ENCODE assay signal across 18 mouse cellular contexts in genomic region chr2:142769647-142770121, GRCm38 (mm10).
DNase-seq lines count a peak whose midpoint lies in the region; ATAC-seq and TF ChIP-seq lines count a peak whose summit lies in the region.
"Had no signal": no experiment of that assay in that cellular context is flagged by ENCODE, and none has a peak within 500 bp of the region (broad histone marks: within the 10 kb centered on the region; RNA-seq: fewer than 3 reads in every experiment).

No protein-coding gene starts in this region.

- H3K36me3 ChIP-seq in neural tube, embryonic 14.5 days (ENCODE audit: control insufficient read depth, insufficient read depth, low read length): no peaks in the 10 kb centered on the region
- H3K36me3 ChIP-seq: embryonic facial prominence, embryonic 13.5 days; forebrain, embryonic 15.5 days; lung, embryonic 15.5 days had no signal

- no peak overlapping the region; the same call in 1 of the 2 replicates for H3K9ac ChIP-seq in neural tube, embryonic 14.5 days (replicated peaks; ENCODE audit: low read depth, low read length)
- H3K9ac ChIP-seq: embryonic facial prominence, embryonic 13.5 days; forebrain, embryonic 15.5 days; lung, embryonic 15.5 days had no signal

- peak overlapping the region; percentile 2; the same call in 1 of the 2 replicates for H3K27ac ChIP-seq in cortical plate, adult 2 months (ENCODE audit: insufficient read depth, low read length)
- H3K27ac ChIP-seq in neural tube, embryonic 14.5 days (ENCODE audit: low read depth, low read length): no peak overlapping the region
- H3K27ac ChIP-seq: embryonic facial prominence, embryonic 13.5 days; forebrain, embryonic 15.5 days; layer of hippocampus, adult 2 months; lung, embryonic 15.5 days had no signal

- peak; percentile 3 for DNase-seq in embryo, embryonic 10.5 days (ENCODE audit: low spot score)
- no peak for DNase-seq in embryo, embryonic 10 days (ENCODE audit: low spot score)
- peak; percentile 45 to 65 for DNase-seq in left cerebral cortex, postnatal 25 days (ENCODE audit: low spot score in 2 of 2)
- no peak for DNase-seq in cerebellum, adult 9-11 months
- DNase-seq in urinary bladder, postnatal 25 days (ENCODE audit: low spot score): no peak
- DNase-seq: adrenal gland, postnatal 36 days; cerebellum, adult 18-20 months; heart, adult 18-20 months; heart, postnatal 14 days; kidney, adult 2 months; liver had no signal

- H3K4me3 ChIP-seq in cortical plate, adult 2 months (ENCODE audit: insufficient read depth, low read length): no peak overlapping the region
- H3K4me3 ChIP-seq in neural tube, embryonic 14.5 days (ENCODE audit: low read depth, low read length): no peak overlapping the region
- H3K4me3 ChIP-seq: embryonic facial prominence, embryonic 13.5 days; forebrain, embryonic 15.5 days; layer of hippocampus, adult 2 months; lung, embryonic 15.5 days had no signal

- no peak for TF ChIP-seq CTCF in cortical plate, adult 2 months (IDR thresholded peaks at IDR 0.05; ENCODE audit: extremely low read depth, insufficient read depth, low read length)

- H3K4me1 ChIP-seq in cortical plate, adult 2 months (ENCODE audit: control insufficient read depth, insufficient read depth, low read length): peaks cover 4% of the 10 kb centered on the region
- no peaks in the 10 kb centered on the region for H3K4me1 ChIP-seq in neural tube, embryonic 14.5 days (ENCODE audit: control insufficient read depth, insufficient read depth, low read length)
- H3K4me1 ChIP-seq: embryonic facial prominence, embryonic 13.5 days; forebrain, embryonic 15.5 days; lung, embryonic 15.5 days had no signal

- H3K27me3 ChIP-seq in neural tube, embryonic 14.5 days (ENCODE audit: control insufficient read depth, insufficient read depth, low read length): no peaks in the 10 kb centered on the region
- H3K27me3 ChIP-seq: embryonic facial prominence, embryonic 13.5 days; forebrain, embryonic 15.5 days; lung, embryonic 15.5 days had no signal

- WGBS in neural tube, embryonic 14.5 days: 55% methylated on average over 11 of the region's 11 CpGs

- TF ChIP-seq POLR2A in cortical plate, adult 2 months (IDR thresholded peaks at IDR 0.05; ENCODE audit: extremely low read depth, insufficient read depth, low read length): no peak

- intact Hi-C loops in left cerebral cortex, postnatal 25 days (cut with DNase I): no loop called here

- H3K9me3 ChIP-seq in neural tube, embryonic 14.5 days (ENCODE audit: control insufficient read depth, low read length): no peaks in the 10 kb centered on the region
- H3K9me3 ChIP-seq: embryonic facial prominence, embryonic 13.5 days; forebrain, embryonic 15.5 days; lung, embryonic 15.5 days had no signal

- ATAC-seq in neural tube, embryonic 14.5 days (ENCODE audit: low read depth): peak; percentile 66; the same call in 1 of the 2 replicates
- ATAC-seq in activated CD4-positive, CD25-positive, alpha-beta regulatory T cell, adult 4 months: no peak
- ATAC-seq: forebrain, embryonic 15.5 days had no signal

- H3K4me2 ChIP-seq in neural tube, embryonic 14.5 days (ENCODE audit: low read depth, low read length): no peak overlapping the region
- H3K4me2 ChIP-seq: embryonic facial prominence, embryonic 13.5 days; forebrain, embryonic 15.5 days; lung, embryonic 15.5 days had no signal

Comparison
In these comparisons a context has a peak if more than half of its experiments do, and no peak if none do; other contexts are left out.
1. DNase-seq: peak in embryo, embryonic 10.5 days (single experiment) and left cerebral cortex, postnatal 25 days (2 of 2); none in embryo, embryonic 10 days (single experiment), cerebellum, adult 9-11 months (single experiment) and urinary bladder, postnatal 25 days (single experiment).